Mouse (Mus musculus): ENCODE results near the gene Hdac4.

- TF ChIP-seq CTCF (IDR thresholded peaks at IDR 0.05; ENCODE audit: control insufficient read depth, insufficient read depth, low read length) (no peak), POLR2A (IDR thresholded peaks at IDR 0.05; ENCODE audit: borderline replicate concordance, control insufficient read depth, low read depth, low read length) (no peak)
Observed at GRCm38 (mm10) chr1:92195360-92196149, at the start of gene Hdac4.

Data from bone marrow, adult 2 months (tissue).